Comparison of ENCODE assay signal across 27 mouse cellular contexts in genomic region chr6:86346063-86346462, GRCm38 (mm10).
"Had no signal": no experiment of that assay in that cellular context is flagged by ENCODE, and none has a peak within 500 bp of the region (broad histone marks: within the 10 kb centered on the region; RNA-seq: fewer than 3 reads in every experiment).

No protein-coding gene starts in this region.

- H3K4me2 ChIP-seq: heart, embryonic 12.5 days; hindbrain, embryonic 12.5 days; hindbrain, embryonic 14.5 days; intestine, embryonic 15.5 days; limb, embryonic 13.5 days; limb, embryonic 15.5 days; liver, embryonic 12.5 days had no signal

- H3K9me3 ChIP-seq: heart, embryonic 12.5 days; hindbrain, embryonic 10.5 days; intestine, embryonic 15.5 days; limb, embryonic 13.5 days; limb, embryonic 15.5 days; liver, embryonic 12.5 days had no signal

- H3K27me3 ChIP-seq: heart, embryonic 12.5 days; intestine, embryonic 15.5 days; limb, embryonic 13.5 days; limb, embryonic 15.5 days; liver, embryonic 12.5 days had no signal

- H3K36me3 ChIP-seq: heart, embryonic 12.5 days; hindbrain, embryonic 10.5 days; hindbrain, embryonic 12.5 days; intestine, embryonic 15.5 days; limb, embryonic 13.5 days; limb, embryonic 15.5 days; liver, embryonic 12.5 days had no signal

- H3K9ac ChIP-seq: heart, embryonic 12.5 days; hindbrain, embryonic 12.5 days; hindbrain, embryonic 14.5 days; intestine, embryonic 15.5 days; limb, embryonic 13.5 days; limb, embryonic 15.5 days; liver, embryonic 12.5 days; liver, embryonic 14.5 days had no signal

- ATAC-seq: hindbrain, embryonic 16.5 days; inflammation-experienced regulatory T-cells, adult 6 months; intestine, embryonic 15.5 days; intestine, postnatal 0 days; liver, embryonic 12.5 days had no signal

- DNase-seq: gastrocnemius, adult 2 months; gastrocnemius, postnatal 10 days; gastrocnemius, postnatal 25 days; heart, adult 2 months; heart, postnatal 14 days; heart, postnatal 4 days; kidney, adult 18-20 months; kidney, adult 8-10 months; kidney, postnatal 14 days; kidney, postnatal 36 days; layer of hippocampus, adult 9-11 months; layer of hippocampus, postnatal 36 days; left cerebral cortex, postnatal 4 days; lung, adult 18-20 months had no signal

- H3K4me1 ChIP-seq: intestine, embryonic 15.5 days; liver, embryonic 12.5 days had no signal

- H3K27ac ChIP-seq: gastrocnemius, adult 2 months; heart, adult 2 months; hindbrain, embryonic 10.5 days; hindbrain, embryonic 12.5 days; hindbrain, embryonic 14.5 days; intestine, embryonic 15.5 days; kidney, postnatal 0 days; limb, embryonic 13.5 days; limb, embryonic 15.5 days; liver, embryonic 12.5 days; liver, embryonic 14.5 days had no signal

- H3K4me3 ChIP-seq: gastrocnemius, adult 2 months; heart, adult 2 months; heart, embryonic 12.5 days; hindbrain, embryonic 10.5 days; hindbrain, embryonic 12.5 days; intestine, embryonic 15.5 days; limb, embryonic 13.5 days; limb, embryonic 15.5 days; liver, embryonic 12.5 days had no signal
